Mouse (Mus musculus) bone marrow, adult 2 months (tissue): ENCODE measurements around the gene Lrfn2.

Experiments
- CTCF ChIP-seq: fragments of 200-500 bp; IDR thresholded peaks from 2 replicates; pipeline ENCODE4 v1.5.1; 2011; ENCODE audit warnings: low read length, control low read depth; ENCODE audit not compliant: control insufficient read depth, insufficient read depth
- POLR2A ChIP-seq: fragments of 200-500 bp; IDR thresholded peaks from 2 replicates; pipeline ENCODE4 v1.6.1; 2011; ENCODE audit warnings: low read depth, mild to moderate bottlenecking, control low read depth, low read length, borderline replicate concordance; ENCODE audit not compliant: control insufficient read depth

- TF ChIP-seq POLR2A (no peak), CTCF (no peak)
Measured at GRCm38 (mm10) chr17:49029556-49030268, 97.5 kb downstream of the Lrfn2 start.
